In genomic region chr8:105693648-105694047, GRCm38 (mm10) we compare ENCODE assay signal across 9 mouse cellular contexts. TPM values are rescaled to one million over a fixed set of nuclear protein-coding genes. Genes with fewer than 3 reads are reported as not detected.
DNase-seq lines count a peak whose midpoint lies in the region; ATAC-seq and TF ChIP-seq lines count a peak whose summit lies in the region.
"Had no signal": no experiment of that assay in that cellular context is flagged by ENCODE, and none has a peak within 500 bp of the region (broad histone marks: within the 10 kb centered on the region; RNA-seq: fewer than 3 reads in every experiment).

No protein-coding gene starts in this region.

- WGBS in hindbrain, embryonic 15.5 days: 2% methylated on average over 24 of the region's 30 CpGs

- peak overlapping the region; percentile 91 for H3K9ac ChIP-seq in hindbrain, embryonic 15.5 days

- peak; percentile 91 for DNase-seq in adrenal gland, postnatal 10 days
- peak; percentile 80 for DNase-seq in cerebellum, adult 8-10 months
- DNase-seq in forelimb bud, embryonic 11.5 days (ENCODE audit: low read depth, low spot score): peak; percentile 56
- peak; percentile 82 to 87 for DNase-seq in left cerebral cortex, adult 2 months (ENCODE audit: extremely low spot score in 1 of 2, low spot score in 2 of 2)
- peak; percentile 75 for DNase-seq in lung, postnatal 14 days
- peak; percentile 84 for DNase-seq in right cerebral cortex, postnatal 14 days
- DNase-seq in spleen, postnatal 10 days (ENCODE audit: low spot score in 2 of 2): no peak

- no peaks in the 10 kb centered on the region for H3K27me3 ChIP-seq in hindbrain, embryonic 15.5 days

- peaks cover 23% of the 10 kb centered on the region for H3K4me1 ChIP-seq in hindbrain, embryonic 15.5 days (replicated peaks)

- H3K27ac ChIP-seq in hindbrain, embryonic 15.5 days (replicated peaks): peak overlapping the region; percentile 93
- peak overlapping the region; percentile 95 for H3K27ac ChIP-seq in left cerebral cortex, adult 2 months

- H3K4me3 ChIP-seq in hindbrain, embryonic 15.5 days: peak overlapping the region; percentile 89
- peak overlapping the region; percentile 55 for H3K4me3 ChIP-seq in left cerebral cortex, adult 2 months

- no peak for TF ChIP-seq CTCF in left cerebral cortex, adult 2 months (IDR thresholded peaks at IDR 0.05)

- peak; percentile 72 for ATAC-seq in hindbrain, embryonic 15.5 days (ENCODE audit: low FRiP score, low read depth)

- H3K4me2 ChIP-seq in hindbrain, embryonic 15.5 days: peak overlapping the region; percentile 89

- peaks cover 32% of the 10 kb centered on the region for H3K36me3 ChIP-seq in hindbrain, embryonic 15.5 days

- H3K9me3 ChIP-seq in hindbrain, embryonic 15.5 days: no peaks in the 10 kb centered on the region

- intact Hi-C loops in left cerebral cortex, adult 2 months (cut with DNase I): loop anchor here (5.0 kb wide), 2 partner anchors 56 to 71 kb away; partner anchors contain the start of genes Agrp and Ctcf

RNA-seq across cellular contexts. Expression of gene Acd, which starts 7.3 kb away (rescaled TPM):
- total RNA-seq in adrenal gland, postnatal 10 days (2021): 10 to 100 TPM; 27.9 to 28.2 TPM
- polyA plus RNA-seq in hindbrain, embryonic 15.5 days (2015; fragmentation: Nextera tagmentation; extraction: Ambion mirVana): 85.1 and 92.6 TPM in 2 replicates
- 10 to 100 TPM; 51.7 to 56.6 TPM for total RNA-seq in left cerebral cortex, adult 2 months (2021)

RNA-seq across cellular contexts. Expression of gene Pard6a, which starts 7.3 kb away (rescaled TPM):
- 10 to 100 TPM in 1 of 2 experiments, 1 to 10 TPM in 1; 9.1 to 12.6 TPM for total RNA-seq in adrenal gland, postnatal 10 days (2021)
- polyA plus RNA-seq in hindbrain, embryonic 15.5 days (2015; fragmentation: Nextera tagmentation; extraction: Ambion mirVana): 55.1 and 57.1 TPM in 2 replicates
- 10 to 100 TPM; 43.0 to 47.2 TPM for total RNA-seq in left cerebral cortex, adult 2 months (2021)

RNA-seq across cellular contexts. Expression of gene Carmil2, which starts 7.6 kb away (rescaled TPM):
- 1 to 10 TPM; 3.6 to 4.5 TPM for total RNA-seq in adrenal gland, postnatal 10 days (2021)
- polyA plus RNA-seq in hindbrain, embryonic 15.5 days (2015; fragmentation: Nextera tagmentation; extraction: Ambion mirVana): 23.5 and 28.7 TPM in 2 replicates
- 10 to 100 TPM; 60.4 to 65.0 TPM for total RNA-seq in left cerebral cortex, adult 2 months (2021)

RNA-seq across cellular contexts. Expression of gene 4933405L10Rik, which starts 13.8 kb away (rescaled TPM):
- total RNA-seq in adrenal gland, postnatal 10 days (2021): not detected
- 0.20 and 0.23 TPM in 2 replicates for polyA plus RNA-seq in hindbrain, embryonic 15.5 days (2015; fragmentation: Nextera tagmentation; extraction: Ambion mirVana)
- total RNA-seq in left cerebral cortex, adult 2 months (2021): under 1 TPM in 1 of 2 experiments, not detected in 1; 0.29 TPM
- polyA plus RNA-seq: gonadal fat pad, adult 2 months had no signal

RNA-seq across cellular contexts. Expression of gene Enkd1, which starts 14.4 kb away (rescaled TPM):
- total RNA-seq in adrenal gland, postnatal 10 days (2021): 1 to 10 TPM; 3.9 to 7.5 TPM
- 15.7 and 16.6 TPM in 2 replicates for polyA plus RNA-seq in hindbrain, embryonic 15.5 days (2015; fragmentation: Nextera tagmentation; extraction: Ambion mirVana)
- total RNA-seq in left cerebral cortex, adult 2 months (2021): 10 to 100 TPM in 1 of 2 experiments, 1 to 10 TPM in 1; 9.6 to 10.6 TPM

Comparison
In these comparisons a context has a peak if more than half of its experiments do, and no peak if none do; other contexts are left out.
1. DNase-seq: peak in adrenal gland, postnatal 10 days (single experiment), cerebellum, adult 8-10 months (single experiment), forelimb bud, embryonic 11.5 days (single experiment), left cerebral cortex, adult 2 months (2 of 2), lung, postnatal 14 days (single experiment) and right cerebral cortex, postnatal 14 days (single experiment); none in spleen, postnatal 10 days (0 of 2).
2. RNA of gene Carmil2, which starts 7.6 kb away (total RNA-seq): 60.4 to 65.0 TPM in left cerebral cortex, adult 2 months; 3.6 to 4.5 TPM in adrenal gland, postnatal 10 days; every median in the first group is over 10 times any median in the second.